Mouse (Mus musculus) brain, embryonic 18.5 days (tissue): ENCODE measurements at regions not wholly inside any gene's neighbourhood (a gene's known extent, or its start where the extent isn't known, plus 50 kb on each side); places are given as distances from the start of the nearest gene placed in this dataset.

Source experiments
- DNase-seq: peaks from one replicate; pipeline ENCODE4 v3.0.0-alpha.2; 2012; ENCODE audit warnings: low read depth, low spot score

DNA sequence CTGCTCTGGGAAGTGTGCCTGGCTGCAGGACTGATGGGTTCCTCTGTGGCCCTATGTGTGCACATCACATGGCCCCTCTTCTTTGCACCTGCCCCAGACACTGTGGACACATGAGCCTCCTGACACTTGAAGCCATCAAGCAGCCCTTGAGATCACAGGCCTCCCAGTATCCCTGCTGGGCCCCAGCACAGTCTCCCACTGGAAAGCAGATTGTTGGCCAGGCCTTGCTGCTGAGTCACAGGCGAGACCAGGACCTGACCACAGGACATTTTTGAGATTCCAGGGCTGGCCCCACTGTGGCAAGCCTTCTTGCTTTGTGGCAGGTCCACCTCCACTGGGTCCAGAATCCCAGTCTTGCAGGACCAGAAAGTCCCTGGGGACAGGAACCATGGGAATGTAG lies 105.5 kb upstream of the Ccnd1 start:
- DNase-seq = no peak

GRCm38 (mm10) chr7:145043455-145044149 lies 103.9 kb upstream of the Ccnd1 start:
- no peak for DNase-seq

DNA sequence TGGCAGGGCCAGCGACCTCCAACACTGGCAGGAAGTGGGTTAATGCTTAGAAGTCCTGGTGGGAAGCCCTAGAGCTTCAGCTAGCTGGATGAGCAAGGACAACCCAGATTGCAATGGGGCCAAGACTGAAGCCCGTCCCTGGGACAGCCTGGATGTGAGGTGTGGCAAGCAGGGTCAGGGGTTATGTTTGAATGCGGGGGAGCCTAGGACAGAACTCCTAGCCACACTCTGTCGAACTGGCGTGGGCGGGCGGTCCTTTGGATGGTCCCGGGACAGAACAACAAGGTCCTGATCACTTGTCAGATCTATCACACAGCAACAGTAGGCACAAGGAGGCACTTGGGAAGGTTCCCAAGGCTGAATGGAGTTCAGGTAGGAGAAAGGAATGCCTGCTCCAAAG lies 101.1 kb upstream of the Ccnd1 start:
- no peak for DNase-seq

DNA sequence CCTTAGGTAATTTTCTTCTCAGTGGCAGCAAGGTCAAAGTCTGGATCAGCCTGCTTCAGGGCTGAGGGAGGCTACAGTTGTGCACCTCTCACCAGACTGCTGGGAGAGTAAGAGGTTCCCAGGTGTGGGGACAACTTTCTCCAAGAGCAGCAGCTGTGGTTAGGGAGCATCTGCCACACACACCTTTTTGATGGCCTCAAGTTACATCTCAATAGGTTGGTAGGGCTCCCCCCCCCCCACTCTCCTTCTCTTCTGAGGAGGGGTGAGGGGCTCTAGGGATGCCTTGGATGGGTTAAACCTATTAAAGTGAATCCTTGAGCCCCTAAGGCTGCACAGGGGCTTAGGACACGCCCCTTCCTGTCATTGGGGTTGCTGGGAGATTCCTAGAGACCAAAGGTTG lies 94.7 kb upstream of the Ccnd1 start:
- no peak for DNase-seq

GRCm38 (mm10) chr7:145031275-145031674 lies 91.5 kb upstream of the Ccnd1 start:
- no peak for DNase-seq

- DNase-seq = peak; percentile 57
These were observed 91.0 kb upstream of the Ccnd1 start for GRCm38 (mm10) chr7:145030635-145031141.

- DNase-seq = no peak
These were observed 89.9 kb upstream of the Ccnd1 start for GRCm38 (mm10) chr7:145029622-145030021.

DNA sequence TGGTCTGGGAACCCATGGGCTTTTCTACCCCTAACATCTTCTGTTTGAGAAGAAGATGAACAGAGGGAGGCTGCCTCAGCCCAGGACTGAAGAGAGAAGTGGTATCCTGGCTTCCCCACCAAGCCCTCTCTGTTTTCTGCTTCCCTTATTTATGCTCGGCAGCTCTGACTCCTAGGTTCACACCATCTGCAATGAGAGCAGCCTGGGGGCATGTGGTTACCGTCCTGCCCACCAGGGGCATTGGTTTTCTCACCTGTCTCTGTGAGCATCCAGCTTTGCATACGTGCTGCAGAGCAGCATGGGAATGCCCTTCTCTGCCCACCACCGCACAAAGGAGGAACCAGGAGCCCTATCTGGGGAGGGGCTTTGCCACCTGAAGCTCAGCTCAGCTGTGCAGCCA lies 89.4 kb upstream of the Ccnd1 start:
- no peak for DNase-seq

DNA sequence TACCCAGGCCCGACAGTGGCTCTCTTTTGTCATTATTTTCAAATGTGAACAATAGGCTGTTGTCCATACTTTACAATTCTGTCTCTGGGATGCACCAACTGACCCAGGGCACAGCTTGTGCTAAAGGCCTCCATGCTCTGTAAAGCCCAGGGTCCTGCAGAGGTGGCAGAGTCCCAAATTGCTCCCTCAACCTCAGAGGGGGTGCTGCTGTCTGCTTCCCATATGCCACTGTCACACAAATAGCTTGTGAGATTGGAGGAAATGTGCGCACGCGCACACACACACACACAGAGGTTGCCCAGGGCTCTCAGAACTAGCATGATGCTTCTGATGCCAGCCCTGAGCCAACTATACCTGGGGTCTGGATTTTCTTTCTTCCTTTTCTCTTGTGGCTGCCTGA lies 87.3 kb upstream of the Ccnd1 start:
- no peak for DNase-seq

DNA sequence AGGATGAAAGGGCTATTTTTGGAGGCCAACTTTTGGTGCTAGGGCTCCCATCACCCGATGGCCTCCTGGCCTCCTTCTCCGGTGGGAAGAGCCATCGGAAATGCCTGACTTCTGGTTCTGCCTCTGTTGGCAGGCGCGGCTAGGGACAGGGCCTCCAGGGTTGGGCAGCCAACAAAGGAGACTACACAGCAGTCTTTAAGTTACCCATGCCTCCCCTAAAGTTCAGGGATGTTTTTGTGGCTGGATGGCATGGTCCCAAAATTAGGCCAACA lies 86.2 kb upstream of the Ccnd1 start:
- DNase-seq = no peak

GRCm38 (mm10) chr7:145025186-145026013 lies 85.7 kb upstream of the Ccnd1 start:
- no peak for DNase-seq

GRCm38 (mm10) chr7:145024651-145025050 lies 84.9 kb upstream of the Ccnd1 start:
- DNase-seq = no peak

DNA sequence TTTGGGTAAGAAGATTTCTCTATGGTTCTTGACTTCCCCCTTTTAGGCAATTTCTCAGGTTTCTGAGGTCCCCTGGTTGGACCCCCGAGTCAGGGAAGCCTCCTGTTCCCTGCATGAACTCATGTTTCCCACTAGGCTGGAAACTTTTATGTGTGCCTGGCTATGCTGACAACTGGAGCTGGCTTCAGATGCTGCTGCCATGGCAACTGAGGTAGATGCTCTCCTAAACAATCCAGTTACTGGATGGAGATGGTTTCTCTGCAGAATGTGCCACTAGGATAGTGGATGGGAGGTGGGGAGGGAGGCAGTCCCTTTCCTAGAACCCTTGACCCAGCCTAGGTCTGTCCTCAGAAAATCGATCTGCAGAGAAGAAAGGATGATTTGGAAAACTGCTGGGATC lies 79.4 kb upstream of the Ccnd1 start:
- DNase-seq = no peak

GRCm38 (mm10) chr7:145018149-145018548 lies 78.4 kb upstream of the Ccnd1 start:
- DNase-seq = no peak

GRCm38 (mm10) chr7:145015463-145016085 lies 75.8 kb upstream of the Ccnd1 start:
- DNase-seq = no peak

DNA sequence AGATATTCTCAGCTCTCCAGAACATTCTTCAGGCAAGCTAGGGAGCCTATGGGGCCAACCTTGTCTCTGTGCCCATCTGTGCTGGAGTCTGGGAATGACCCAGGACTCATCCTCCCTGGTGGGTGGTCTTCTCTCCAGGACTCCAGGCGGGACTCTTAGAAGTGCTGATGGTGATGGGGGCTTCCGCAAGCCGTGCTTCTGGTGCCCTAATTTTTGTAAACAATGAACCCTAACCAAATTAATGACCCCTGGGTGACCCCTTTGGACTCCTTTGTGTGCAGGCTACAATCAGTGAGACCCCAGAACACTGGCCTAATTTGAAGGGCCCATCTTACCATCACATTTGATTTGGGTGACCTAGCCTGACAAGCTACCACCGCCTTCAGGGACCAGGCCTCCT lies 71.0 kb upstream of the Ccnd1 start:
- DNase-seq = no peak

DNA sequence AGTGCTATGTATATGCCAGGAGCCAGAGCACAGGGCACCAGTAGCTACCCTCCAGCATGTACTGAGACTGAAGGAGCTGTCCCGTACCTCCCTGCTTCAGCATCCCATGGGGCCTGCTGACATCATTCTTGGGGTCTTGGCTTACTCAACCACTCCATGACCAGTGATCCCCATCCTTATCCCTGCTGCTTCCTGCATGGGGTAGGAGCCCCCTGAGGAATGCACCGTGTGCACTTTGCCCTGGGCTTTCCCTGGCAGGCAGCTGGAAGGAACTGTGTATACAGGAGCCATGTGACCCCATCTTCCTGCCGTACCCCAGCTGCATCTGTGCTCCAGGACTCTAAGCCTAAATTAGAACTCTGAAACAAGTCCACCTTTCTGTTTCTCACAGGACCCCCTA lies 70.3 kb upstream of the Ccnd1 start:
- DNase-seq = no peak

GRCm38 (mm10) chr7:145008662-145009333 lies 69.1 kb upstream of the Ccnd1 start:
- no peak for DNase-seq

DNA sequence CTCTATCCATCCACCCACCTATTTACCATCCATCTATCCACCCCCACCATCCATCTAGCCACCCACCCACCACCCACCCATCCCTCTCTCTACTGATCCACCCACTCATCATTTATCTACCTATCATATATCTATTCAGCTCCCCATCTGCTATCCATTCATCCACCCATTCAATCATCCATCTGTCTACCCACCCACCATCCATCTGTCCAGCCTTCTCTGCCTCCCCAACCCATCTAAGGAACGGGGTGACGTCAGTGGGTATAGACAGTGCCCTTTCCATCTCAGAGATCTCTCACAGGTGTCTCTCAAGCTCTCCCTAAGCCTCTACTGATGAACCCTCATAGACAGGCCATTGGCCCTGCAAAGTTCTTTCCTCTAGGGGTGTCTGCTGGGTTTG lies 67.5 kb upstream of the Ccnd1 start:
- no peak for DNase-seq

DNA sequence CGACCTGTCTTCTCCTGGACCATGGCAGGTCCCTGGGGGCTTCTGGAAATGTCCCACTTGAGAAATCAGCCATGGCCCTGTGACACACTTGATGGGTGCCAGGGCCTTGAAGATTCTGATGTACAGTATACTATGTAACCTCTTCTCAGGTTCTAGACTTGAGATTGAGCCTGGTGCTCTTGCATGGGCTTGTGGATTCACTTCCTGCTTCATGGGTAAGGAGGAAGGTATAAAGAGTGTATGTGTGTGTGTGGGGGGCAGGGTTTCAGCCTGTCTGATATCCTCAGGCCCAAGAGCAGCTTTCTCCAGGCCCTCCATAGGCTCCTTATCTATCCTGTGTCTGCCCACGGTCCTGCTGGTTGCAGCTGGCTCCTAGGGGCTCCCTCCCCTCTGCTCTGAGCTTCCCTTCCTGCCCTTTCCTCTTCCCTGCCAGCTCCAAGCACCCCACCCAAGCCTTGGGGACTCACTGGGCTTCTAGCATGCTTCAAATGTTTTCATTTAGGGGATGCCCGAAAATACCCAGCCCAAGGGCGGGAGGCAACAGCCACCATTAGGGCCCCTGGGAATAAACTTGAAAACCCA lies 61.9 kb upstream of the Ccnd1 start:
- no peak for DNase-seq

DNA sequence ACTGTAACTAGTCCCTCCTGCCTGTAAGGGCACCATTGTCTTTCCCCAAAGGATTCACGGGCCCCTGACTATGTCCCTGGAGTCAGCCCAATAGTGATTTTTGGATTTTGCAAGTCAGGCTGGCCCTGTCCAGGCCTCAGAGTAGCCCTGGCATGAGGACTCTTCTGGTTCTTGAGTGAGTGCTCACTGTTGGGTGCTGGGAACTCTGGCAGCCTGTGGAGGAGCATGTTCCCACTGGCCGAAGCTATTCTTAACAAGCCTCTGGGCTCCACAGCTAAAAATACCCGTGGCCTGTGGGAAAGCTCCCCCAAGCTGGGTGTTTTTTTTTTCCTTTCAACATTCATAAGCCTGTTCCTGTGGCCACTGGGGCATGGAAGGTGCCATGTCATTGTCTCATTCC lies 60.0 kb upstream of the Ccnd1 start:
- DNase-seq = no peak

DNA sequence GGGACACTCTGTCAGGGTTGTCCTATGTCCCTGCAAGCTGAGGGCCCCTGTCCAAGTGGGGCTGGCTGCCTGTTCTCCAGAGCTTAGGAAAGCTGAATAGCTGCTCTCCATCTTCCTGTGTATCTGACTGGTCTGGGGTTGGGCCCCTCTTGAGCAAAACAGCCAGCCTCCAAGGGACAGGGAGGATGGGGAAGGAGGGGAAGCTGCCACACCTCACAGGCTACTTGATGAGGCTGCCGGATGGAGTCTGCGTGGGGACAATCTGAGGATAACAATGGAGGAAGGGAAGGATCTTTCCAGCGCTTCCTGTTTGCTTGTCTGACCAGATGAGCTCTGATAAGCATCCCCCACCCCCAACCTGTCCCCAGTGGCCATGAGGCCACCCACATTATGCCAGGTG lies 57.1 kb upstream of the Ccnd1 start:
- DNase-seq = no peak
